In the genomic region with DNA sequence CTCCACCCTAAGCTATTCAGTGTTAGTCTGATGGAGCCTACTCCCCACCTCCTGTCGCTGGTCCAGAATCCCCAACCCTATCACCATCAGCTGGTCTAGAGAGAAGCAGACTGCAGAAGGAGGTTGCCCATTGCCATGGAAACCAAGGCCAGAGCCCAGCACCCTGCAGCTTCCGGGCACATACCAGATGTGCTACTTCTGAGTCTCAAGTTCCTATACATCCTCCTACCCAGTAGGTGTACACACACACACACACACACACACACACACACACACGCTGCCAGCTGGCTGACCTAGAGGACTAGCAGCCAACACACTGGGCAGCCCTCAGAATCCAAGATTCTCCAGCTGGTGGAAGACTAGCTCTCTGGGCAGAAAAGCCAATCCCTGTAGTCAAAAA, we compare ENCODE assay signal across 11 mouse cellular contexts.
A peak's percentile ranks its signal among the peaks of the same experiment; 100 is the strongest.
DNase-seq lines count a peak whose midpoint lies in the region; ATAC-seq and TF ChIP-seq lines count a peak whose summit lies in the region.
"Had no signal": no experiment of that assay in that cellular context is flagged by ENCODE, and none has a peak within 500 bp of the region (broad histone marks: within the 10 kb centered on the region; RNA-seq: fewer than 3 reads in every experiment).

No protein-coding gene starts in this region.

- no peak for TF ChIP-seq POLR2A in cerebellum, adult 2 months (IDR thresholded peaks at IDR 0.05; ENCODE audit: borderline replicate concordance, insufficient read depth, low read length)

- no peak overlapping the region for H3K4me2 ChIP-seq in hindbrain, embryonic 12.5 days (replicated peaks)

- DNase-seq in hindbrain, embryonic 10.5 days (ENCODE audit: low spot score): peak; percentile 27
- peak; percentile 53 to 56 for DNase-seq in cerebellum, adult 2 months
- DNase-seq in frontal cortex, postnatal 36 days (ENCODE audit: low spot score in 2 of 2): peak; percentile 15 to 40
- DNase-seq in left cerebral cortex, postnatal 4 days: peak; percentile 88
- no peak for DNase-seq in gastrocnemius, postnatal 4 days (ENCODE audit: low spot score in 2 of 2)
- DNase-seq in ovary, postnatal 14 days (ENCODE audit: low spot score): no peak
- no peak for DNase-seq in gastrocnemius, postnatal 36 days
- DNase-seq: heart, postnatal 4 days; liver, postnatal 0 days had no signal

- TF ChIP-seq CTCF in cerebellum, adult 2 months (IDR thresholded peaks at IDR 0.05; ENCODE audit: borderline replicate concordance, insufficient read depth, low read depth, low read length): no peak

- no peak for ATAC-seq in hindbrain, embryonic 12.5 days (ENCODE audit: low FRiP score)
- ATAC-seq: liver, postnatal 0 days had no signal

- intact Hi-C loops in left cerebral cortex, postnatal 4 days (cut with DNase I): no loop called here
- intact Hi-C loops in gastrocnemius, postnatal 36 days (cut with DNase I): no loop called here

- H3K9ac ChIP-seq in hindbrain, embryonic 12.5 days: no peak overlapping the region
- H3K9ac ChIP-seq: liver, postnatal 0 days had no signal

- WGBS in hindbrain, embryonic 10.5 days: 70% methylated on average over 3 of the region's 3 CpGs
- WGBS in hindbrain, embryonic 12.5 days: 73% methylated on average over 3 of the region's 3 CpGs
- 30% methylated on average over 3 of the region's 3 CpGs for WGBS in cerebellum, adult 2 months

- no peak overlapping the region for H3K27ac ChIP-seq in hindbrain, embryonic 10.5 days
- no peak overlapping the region for H3K27ac ChIP-seq in hindbrain, embryonic 12.5 days
- peak overlapping the region; percentile 29; the same call in 1 of the 2 replicates for H3K27ac ChIP-seq in cerebellum, adult 2 months (ENCODE audit: insufficient read depth, low read length)
- H3K27ac ChIP-seq: embryonic facial prominence, embryonic 10.5 days had no signal

- peaks cover 27% of the 10 kb centered on the region for H3K4me1 ChIP-seq in hindbrain, embryonic 10.5 days (replicated peaks)
- peaks cover 12% of the 10 kb centered on the region for H3K4me1 ChIP-seq in hindbrain, embryonic 12.5 days
- H3K4me1 ChIP-seq in cerebellum, adult 2 months (ENCODE audit: control insufficient read depth, insufficient read depth, low read length): peaks cover 39% of the 10 kb centered on the region
- H3K4me1 ChIP-seq: embryonic facial prominence, embryonic 10.5 days had no signal

- no peaks in the 10 kb centered on the region for H3K36me3 ChIP-seq in hindbrain, embryonic 10.5 days
- no peaks in the 10 kb centered on the region for H3K36me3 ChIP-seq in hindbrain, embryonic 12.5 days
- H3K36me3 ChIP-seq: embryonic facial prominence, embryonic 10.5 days had no signal

- H3K27me3 ChIP-seq in hindbrain, embryonic 10.5 days (ENCODE audit: insufficient read depth, poor library complexity, severe bottlenecking): no peaks in the 10 kb centered on the region
- H3K27me3 ChIP-seq in hindbrain, embryonic 12.5 days: no peaks in the 10 kb centered on the region
- no peaks in the 10 kb centered on the region for H3K27me3 ChIP-seq in cerebellum, adult 2 months (ENCODE audit: control insufficient read depth, insufficient read depth, low read length)

- H3K9me3 ChIP-seq in hindbrain, embryonic 10.5 days: peaks cover 15% of the 10 kb centered on the region
- H3K9me3 ChIP-seq in hindbrain, embryonic 12.5 days (replicated peaks): peaks cover 8% of the 10 kb centered on the region; the same call in 1 of the 2 replicates

- H3K4me3 ChIP-seq in hindbrain, embryonic 10.5 days: no peak overlapping the region
- no peak overlapping the region for H3K4me3 ChIP-seq in hindbrain, embryonic 12.5 days
- H3K4me3 ChIP-seq in cerebellum, adult 2 months (replicated peaks; ENCODE audit: insufficient read depth, low read depth, low read length): no peak overlapping the region
- H3K4me3 ChIP-seq: embryonic facial prominence, embryonic 10.5 days had no signal

Comparison
In these comparisons a context has a peak if more than half of its experiments do, and no peak if none do; other contexts are left out.
1. DNase-seq: peak in hindbrain, embryonic 10.5 days (single experiment), cerebellum, adult 2 months (2 of 2), frontal cortex, postnatal 36 days (2 of 2) and left cerebral cortex, postnatal 4 days (single experiment); none in gastrocnemius, postnatal 4 days (0 of 2), ovary, postnatal 14 days (single experiment) and gastrocnemius, postnatal 36 days (0 of 2).